Mouse (Mus musculus) CH12.LX (cell line): Measurements from ENCODE around the gene Gpr158. TPM values are rescaled to one million over a fixed set of nuclear protein-coding genes. Genes with fewer than 3 reads are reported as not detected.

Source experiments
- DNase-seq: peaks from one replicate; pipeline ENCODE4 v3.0.0-alpha.2; 2013; ENCODE audit errors: extremely low read depth
- H3K27ac ChIP-seq: 2 replicates; pipeline ENCODE4 v1.5.1; 2012; ENCODE audit warnings: low read depth, mild to moderate bottlenecking, control low read depth, moderate library complexity; ENCODE audit not compliant: insufficient read depth
- H3K27me3 ChIP-seq: replicated peaks from 2 replicates; pipeline ENCODE3; 2012; ENCODE audit warnings: inconsistent platforms
- H3K36me3 ChIP-seq, 2 experiments: replicated peaks in 1 of 2; 2 replicates each; pipeline versions ENCODE3 to v1.6.1; 2012; ENCODE audit warnings: inconsistent platforms in 1 of 2, low read length in 1 of 2, mild to moderate bottlenecking in 1 of 2, mixed read lengths in 1 of 2, moderate library complexity in 1 of 2; ENCODE audit not compliant: control insufficient read depth in 1 of 2, insufficient read depth in 1 of 2
- H3K4me1 ChIP-seq, 2 experiments: 2 replicates each; pipeline ENCODE4 v1.6.1; 2012; ENCODE audit warnings: inconsistent platforms in 1 of 2, moderate library complexity in 1 of 2; ENCODE audit not compliant: insufficient read depth in 2 of 2, control insufficient read depth in 1 of 2
- H3K4me2 ChIP-seq: 2 replicates; pipeline ENCODE4 v1.6.1; 2012; ENCODE audit warnings: low read depth, mild to moderate bottlenecking, control low read depth; ENCODE audit not compliant: poor library complexity, insufficient read depth, severe bottlenecking
- H3K4me3 ChIP-seq, 3 experiments: fragments of 150-350 bp in 1 of 3; sonication (generic) in 1 of 3; replicated peaks in 1 of 3; 2 replicates each; pipeline versions ENCODE3 to v1.5.1; 2011 to 2012; ENCODE audit warnings: low read depth in 2 of 3, low read length in 2 of 3, mild to moderate bottlenecking in 2 of 3, moderate library complexity in 2 of 3, control low read depth in 1 of 3, improper control_type of control experiment in 1 of 3, inconsistent platforms in 1 of 3, mixed read lengths in 1 of 3; ENCODE audit not compliant: poor library complexity in 1 of 3
- H3K79me2 ChIP-seq: replicated peaks from 2 replicates; pipeline ENCODE4 v1.6.1; 2012; ENCODE audit warnings: mild to moderate bottlenecking, moderate library complexity; ENCODE audit not compliant: control insufficient read depth, poor library complexity, insufficient read depth, severe bottlenecking; ENCODE audit errors: extremely low read depth
- H3K9ac ChIP-seq: 2 replicates; pipeline ENCODE4 v1.6.1; 2012; ENCODE audit warnings: low read depth, mild to moderate bottlenecking, control low read depth, moderate library complexity; ENCODE audit not compliant: insufficient read depth
- H3K9me3 ChIP-seq: replicated peaks from 2 replicates; pipeline ENCODE3; 2012; ENCODE audit warnings: low read length, inconsistent platforms, mixed read lengths
- ELF1 ChIP-seq: IDR thresholded peaks from 2 replicates; pipeline ENCODE4 v1.6.1; 2014; ENCODE audit warnings: low read depth, mild to moderate bottlenecking, inconsistent platforms, low read length, improper control_type of control experiment
- EP300 ChIP-seq: IDR thresholded peaks from 2 replicates; pipeline ENCODE4 v1.6.1; 2011; ENCODE audit warnings: low read length, improper control_type of control experiment
- JUND ChIP-seq: conservative IDR thresholded peaks from 2 replicates; pipeline ENCODE4 v1.6.1; 2011; ENCODE audit warnings: low read depth, low read length, improper control_type of control experiment
- MAFK ChIP-seq: IDR thresholded peaks from 2 replicates; pipeline ENCODE4 v1.6.1; 2011; ENCODE audit warnings: low read length, improper control_type of control experiment; ENCODE audit not compliant: insufficient replicate concordance
- MAX ChIP-seq: IDR thresholded peaks from 2 replicates; pipeline ENCODE4 v1.6.1; 2011; ENCODE audit warnings: low read length, improper control_type of control experiment
- MAZ ChIP-seq: IDR thresholded peaks from 2 replicates; pipeline ENCODE4 v1.6.1; 2012; ENCODE audit warnings: low read depth, mild to moderate bottlenecking, inconsistent platforms, low read length, improper control_type of control experiment, moderate library complexity
- MEF2A ChIP-seq: IDR thresholded peaks from 2 replicates; pipeline ENCODE4 v1.6.1; 2014; ENCODE audit warnings: low read depth, mild to moderate bottlenecking, inconsistent platforms, low read length, improper control_type of control experiment, borderline replicate concordance
- MXI1 ChIP-seq: IDR thresholded peaks from 2 replicates; pipeline ENCODE4 v1.6.1; 2011; ENCODE audit warnings: mild to moderate bottlenecking, low read depth, low read length, improper control_type of control experiment
- NELFE ChIP-seq: IDR thresholded peaks from 2 replicates; pipeline ENCODE4 v1.6.1; 2011; ENCODE audit warnings: low read depth, low read length, improper control_type of control experiment
- PAX5 ChIP-seq: IDR thresholded peaks from 2 replicates; pipeline ENCODE4 v1.6.1; 2012; ENCODE audit warnings: low read length, inconsistent platforms, mixed read lengths
- RCOR1 ChIP-seq: conservative IDR thresholded peaks from 2 replicates; pipeline ENCODE4 v1.6.1; 2012; ENCODE audit warnings: low read depth, mild to moderate bottlenecking, inconsistent platforms, low read length, improper control_type of control experiment
- SMC3 ChIP-seq: IDR thresholded peaks from 2 replicates; pipeline ENCODE4 v1.6.1; 2011; ENCODE audit warnings: low read depth, low read length, improper control_type of control experiment
- TCF12 ChIP-seq: IDR thresholded peaks from 2 replicates; pipeline ENCODE4 v1.6.1; 2014; ENCODE audit warnings: low read depth, mild to moderate bottlenecking, inconsistent platforms, low read length, improper control_type of control experiment
- ZC3H11A ChIP-seq: IDR thresholded peaks from 2 replicates; pipeline ENCODE4 v1.6.1; 2012; ENCODE audit warnings: low read depth, mild to moderate bottlenecking, inconsistent platforms, low read length, improper control_type of control experiment
- ZKSCAN1 ChIP-seq: IDR thresholded peaks from 2 replicates; pipeline ENCODE4 v1.6.1; 2012; ENCODE audit warnings: low read depth, inconsistent platforms, low read length, improper control_type of control experiment, borderline replicate concordance
- ZNF384 ChIP-seq: IDR thresholded peaks from 2 replicates; pipeline ENCODE4 v1.6.1; 2012; ENCODE audit warnings: low read depth, low read length, improper control_type of control experiment, inconsistent platforms
- dilution Hi-C: fragments of 300-500 bp; cut with MboI; formaldehyde crosslinking; loops from 2 replicates; pipeline ENCODE4 v1.14.3; 2020; ENCODE audit warnings: low sequenced_read_pairs; ENCODE audit not compliant: extremely low pct_unique_long_range_greater_than_20kb, extremely low pct_ligation_motif_present
- in situ Hi-C: fragments of 300-500 bp; cut with MboI; formaldehyde crosslinking; loops from 3 replicates; pipeline ENCODE4 v1.14.3; 2019; ENCODE audit warnings: low sequenced_read_pairs, low pct_ligation_motif_present, low pct_unique_long_range_greater_than_20kb, mixed read lengths
- polyA plus RNA-seq: library from polyadenylated mRNA; unstranded; fragments of >175 nt; gene quantifications from 2 replicates; pipeline ENCODE4 v1.2.1, GENCODE M21; 2012; ENCODE audit warnings: low read depth; ENCODE audit not compliant: insufficient read length
- total RNA-seq, 2 experiments: library from RNA; depleted of rRNA; stranded (reverse); fragments of 300-350 nt in 1 of 2; fragments of >200 nt in 1 of 2; gene quantifications; 2 replicates each; pipeline ENCODE4 v1.2.3; 2012 to 2014

The Gpr158 gene
- total and polyA plus RNA-seq, 3 experiments = not detected

GRCm38 (mm10) chr2:21665721-21666120 is 298.4 kb downstream of the Gpr158 start:
- Histone ChIP-seq H3K79me2 (no peaks in the 10 kb centered on the region), H3K36me3 (no peaks in the 10 kb centered on the region), H3K27me3 (no peaks in the 10 kb centered on the region), H3K9me3 (no peaks in the 10 kb centered on the region), H3K27ac (no peak overlapping the region), H3K4me2 (no peak overlapping the region), H3K4me3 (no peak overlapping the region), H3K9ac (no peak overlapping the region), H3K4me1 (no peaks in the 10 kb centered on the region)
- no peak for DNase-seq
- in situ Hi-C loops = no loop called here
- TF ChIP-seq MAZ (no peak), ZC3H11A (no peak), MXI1 (no peak), ELF1 (no peak), ZKSCAN1 (no peak), SMC3 (no peak), MEF2A (no peak), EP300 (no peak)
- dilution Hi-C loops = no loop called here

- no peak overlapping the region for H3K9ac ChIP-seq
- TF ChIP-seq RCOR1 (no peak), MAX (no peak), NELFE (no peak)
- H3K4me3 ChIP-seq = no peak overlapping the region
- H3K27ac ChIP-seq = no peak overlapping the region
- in situ Hi-C loops (no loop called here), dilution Hi-C loops (no loop called here)
- no peaks in the 10 kb centered on the region for H3K4me1 ChIP-seq
- H3K79me2 ChIP-seq = no peaks in the 10 kb centered on the region
- H3K9me3 ChIP-seq = no peaks in the 10 kb centered on the region
- H3K27me3 ChIP-seq = no peaks in the 10 kb centered on the region
- no peak overlapping the region for H3K4me2 ChIP-seq
- no peak for DNase-seq
- H3K36me3 ChIP-seq = no peaks in the 10 kb centered on the region
Measured at GRCm38 (mm10) chr2:21676084-21676838, 308.9 kb downstream of the Gpr158 start.

GRCm38 (mm10) chr2:21676839-21677123 is 309.4 kb downstream of the Gpr158 start:
- Histone ChIP-seq H3K27me3 (no peaks in the 10 kb centered on the region), H3K9ac (no peak overlapping the region), H3K27ac (no peak overlapping the region), H3K4me1 (no peaks in the 10 kb centered on the region), H3K79me2 (no peaks in the 10 kb centered on the region), H3K36me3 (no peaks in the 10 kb centered on the region), H3K9me3 (no peaks in the 10 kb centered on the region), H3K4me2 (no peak overlapping the region), H3K4me3 (no peak overlapping the region)
- dilution Hi-C loops = no loop called here
- in situ Hi-C loops = no loop called here
- no peak for DNase-seq
- TF ChIP-seq PAX5 = no peak
- no peak for TF ChIP-seq JUND
- TF ChIP-seq TCF12 = no peak
- no peak for TF ChIP-seq MAFK
- TF ChIP-seq ZNF384 = no peak
